Mouse (Mus musculus): ENCODE data around the gene Ccdc92. TPM values are rescaled to one million over a fixed set of nuclear protein-coding genes. Genes with fewer than 3 reads are reported as not detected.

Gene Ccdc92
- polyA plus RNA-seq, 1 experiment from 2014 or later: 9.8 TPM

- 80% methylated on average over 6 of the region's 6 CpGs for WGBS
- TF ChIP-seq EP300 (IDR thresholded peaks at IDR 0.05): no peak
- TF ChIP-seq CTCF (IDR thresholded peaks at IDR 0.05): no peak
- no peak for DNase-seq (ENCODE audit: low spot score)
- Histone ChIP-seq H3K27ac (ENCODE audit: low read length) (no peak overlapping the region), H3K9me3 (ENCODE audit: low read length) (no peaks in the 10 kb centered on the region), H3K4me2 (replicated peaks; ENCODE audit: low read depth, low read length) (no peak overlapping the region), H3K4me1 (ENCODE audit: insufficient read depth, low read depth, low read length) (no peaks in the 10 kb centered on the region), H3K36me3 (ENCODE audit: insufficient read depth, low read length) (0 out of 2 replicates have a peak, but pooled peaks cover 4% of the 10 kb centered on the region), H3K27me3 (replicated peaks; ENCODE audit: insufficient read depth, low read length) (no peaks in the 10 kb centered on the region), H3K9ac (replicated peaks; ENCODE audit: low read depth) (no peak overlapping the region), H3K4me3 (ENCODE audit: low read depth, low read length) (no peak overlapping the region)
- ATAC-seq: no peak
Observed at GRCm38 (mm10) chr5:124879801-124880200, 17.6 kb upstream of the Ccdc92 start.

GRCm38 (mm10) chr5:124879251-124879650, 17.0 kb upstream of the Ccdc92 start:
- H3K4me3 ChIP-seq (ENCODE audit: low read depth, low read length): no peak overlapping the region
- DNase-seq (ENCODE audit: low spot score) (no peak), ATAC-seq (no peak)
- H3K27ac ChIP-seq (ENCODE audit: low read length): no peak overlapping the region
- 0 out of 2 replicates have a peak, but pooled peaks cover 4% of the 10 kb centered on the region for H3K36me3 ChIP-seq (ENCODE audit: insufficient read depth, low read length)
- H3K4me1 ChIP-seq (ENCODE audit: insufficient read depth, low read depth, low read length): no peaks in the 10 kb centered on the region
- H3K4me2 ChIP-seq (replicated peaks; ENCODE audit: low read depth, low read length): no peak overlapping the region
- H3K9me3 ChIP-seq (ENCODE audit: low read length): no peaks in the 10 kb centered on the region
- H3K9ac ChIP-seq (replicated peaks; ENCODE audit: low read depth): no peak overlapping the region
- 88% methylated on average over 4 of the region's 4 CpGs for WGBS
- H3K27me3 ChIP-seq (replicated peaks; ENCODE audit: insufficient read depth, low read length): no peaks in the 10 kb centered on the region
- no peak for TF ChIP-seq CTCF (IDR thresholded peaks at IDR 0.05)
- TF ChIP-seq EP300 (IDR thresholded peaks at IDR 0.05): no peak

- peak; percentile 84 for ATAC-seq
- Histone ChIP-seq H3K27ac (ENCODE audit: low read length) (no peak overlapping the region), H3K4me1 (ENCODE audit: insufficient read depth, low read depth, low read length) (peaks cover 9% of the 10 kb centered on the region; the same call in 1 of the 2 replicates)
Observed at GRCm38 (mm10) chr5:124873890-124874601, 11.8 kb upstream of the Ccdc92 start.

GRCm38 (mm10) chr5:124873096-124873495, 10.9 kb upstream of the Ccdc92 start:
- 83% methylated on average over 3 of the region's 3 CpGs for WGBS
- DNase-seq (ENCODE audit: low spot score): no peak

More at GRCm38 (mm10) chr5:124873890-124874601, 11.8 kb upstream of the Ccdc92 start:
- no peak for TF ChIP-seq EP300 (IDR thresholded peaks at IDR 0.05)
- no peak for TF ChIP-seq CTCF (IDR thresholded peaks at IDR 0.05)
- peak; percentile 80 for DNase-seq (ENCODE audit: low spot score)
- H3K27me3 ChIP-seq (replicated peaks; ENCODE audit: insufficient read depth, low read length): no peaks in the 10 kb centered on the region
- no peaks in the 10 kb centered on the region for H3K36me3 ChIP-seq (ENCODE audit: insufficient read depth, low read length)
- no peak overlapping the region for H3K4me2 ChIP-seq (replicated peaks; ENCODE audit: low read depth, low read length)
- H3K4me3 ChIP-seq (ENCODE audit: low read depth, low read length): no peak overlapping the region
- no peak overlapping the region for H3K9ac ChIP-seq (replicated peaks; ENCODE audit: low read depth)
- WGBS: 64% methylated on average over 6 of the region's 6 CpGs
- H3K9me3 ChIP-seq (ENCODE audit: low read length): no peaks in the 10 kb centered on the region

GRCm38 (mm10) chr5:124872033-124872432, 9.8 kb upstream of the Ccdc92 start:
- peak; percentile 28 for DNase-seq (ENCODE audit: low spot score)
- no peaks in the 10 kb centered on the region for H3K9me3 ChIP-seq (ENCODE audit: low read length)
- H3K4me3 ChIP-seq (ENCODE audit: low read depth, low read length): no peak overlapping the region
- no peak overlapping the region for H3K4me2 ChIP-seq (replicated peaks; ENCODE audit: low read depth, low read length)
- H3K9ac ChIP-seq (replicated peaks; ENCODE audit: low read depth): no peak overlapping the region
- H3K4me1 ChIP-seq (ENCODE audit: insufficient read depth, low read depth, low read length): peaks cover 9% of the 10 kb centered on the region; the same call in 1 of the 2 replicates
- ATAC-seq: no peak
- H3K27ac ChIP-seq (ENCODE audit: low read length): no peak overlapping the region
- 37% methylated on average over 2 of the region's 2 CpGs for WGBS
- H3K27me3 ChIP-seq (replicated peaks; ENCODE audit: insufficient read depth, low read length): no peaks in the 10 kb centered on the region
- no peak for TF ChIP-seq CTCF (IDR thresholded peaks at IDR 0.05)
- no peak for TF ChIP-seq EP300 (IDR thresholded peaks at IDR 0.05)
- H3K36me3 ChIP-seq (ENCODE audit: insufficient read depth, low read length): no peaks in the 10 kb centered on the region

More at GRCm38 (mm10) chr5:124873096-124873495, 10.9 kb upstream of the Ccdc92 start:
- Histone ChIP-seq H3K9ac (replicated peaks; ENCODE audit: low read depth) (no peak overlapping the region), H3K4me1 (ENCODE audit: insufficient read depth, low read depth, low read length) (peaks cover 9% of the 10 kb centered on the region; the same call in 1 of the 2 replicates), H3K9me3 (ENCODE audit: low read length) (no peaks in the 10 kb centered on the region), H3K4me2 (replicated peaks; ENCODE audit: low read depth, low read length) (no peak overlapping the region), H3K27me3 (replicated peaks; ENCODE audit: insufficient read depth, low read length) (no peaks in the 10 kb centered on the region), H3K27ac (ENCODE audit: low read length) (no peak overlapping the region), H3K4me3 (ENCODE audit: low read depth, low read length) (no peak overlapping the region), H3K36me3 (ENCODE audit: insufficient read depth, low read length) (no peaks in the 10 kb centered on the region)
- ATAC-seq: no peak
- TF ChIP-seq EP300 (IDR thresholded peaks at IDR 0.05) (no peak), CTCF (IDR thresholded peaks at IDR 0.05) (no peak)

GRCm38 (mm10) chr5:124868981-124869380, 6.8 kb upstream of the Ccdc92 start:
- H3K4me3 ChIP-seq (ENCODE audit: low read depth, low read length): no peak overlapping the region
- no peak for TF ChIP-seq EP300 (IDR thresholded peaks at IDR 0.05)
- peak; percentile 81 for TF ChIP-seq CTCF (IDR thresholded peaks at IDR 0.05)
- no peak overlapping the region for H3K4me2 ChIP-seq (replicated peaks; ENCODE audit: low read depth, low read length)
- H3K9ac ChIP-seq (replicated peaks; ENCODE audit: low read depth): no peak overlapping the region
- 44% methylated on average over 4 of the region's 4 CpGs for WGBS
- H3K9me3 ChIP-seq (ENCODE audit: low read length): no peaks in the 10 kb centered on the region
- H3K36me3 ChIP-seq (ENCODE audit: insufficient read depth, low read length): no peaks in the 10 kb centered on the region
- H3K27ac ChIP-seq (ENCODE audit: low read length): no peak overlapping the region
- peaks cover 9% of the 10 kb centered on the region; the same call in 1 of the 2 replicates for H3K4me1 ChIP-seq (ENCODE audit: insufficient read depth, low read depth, low read length)
- H3K27me3 ChIP-seq (replicated peaks; ENCODE audit: insufficient read depth, low read length): no peaks in the 10 kb centered on the region
- ATAC-seq: peak; percentile 62
- DNase-seq (ENCODE audit: low spot score): peak; percentile 75
